Mouse (Mus musculus) stomach, embryonic 16.5 days (tissue): ENCODE results near the gene Pfdn6. TPM values are rescaled to one million over a fixed set of nuclear protein-coding genes. Genes with fewer than 3 reads are reported as not detected.

ENCODE experiments used
- ATAC-seq: fragments of 200-750 bp; cut with Nextera tagmentation; 2 replicates; pipeline ENCODE4 v1.8.0; 2017; ENCODE audit warnings: moderate number of reproducible peaks, moderate TSS enrichment; ENCODE audit not compliant: insufficient read depth, low FRiP score
- H3K27ac ChIP-seq: fragments of 300-500 bp; sonication (generic); 2 replicates; pipeline ENCODE4 v1.5.1; 2014; ENCODE audit warnings: low read length
- H3K27me3 ChIP-seq: fragments of 300-500 bp; sonication (generic); 2 replicates; pipeline ENCODE4 v1.6.1; 2014; ENCODE audit warnings: low read length, control low read depth, mixed read lengths; ENCODE audit not compliant: control insufficient read depth, insufficient read depth
- H3K36me3 ChIP-seq: fragments of 300-500 bp; sonication (generic); 2 replicates; pipeline ENCODE4 v1.6.1; 2014; ENCODE audit warnings: low read length; ENCODE audit not compliant: control insufficient read depth, insufficient read depth
- H3K4me1 ChIP-seq: fragments of 300-500 bp; sonication (generic); 2 replicates; pipeline ENCODE4 v1.6.1; 2014; ENCODE audit warnings: low read length, control low read depth, mixed read lengths; ENCODE audit not compliant: control insufficient read depth, insufficient read depth
- H3K4me2 ChIP-seq: fragments of 300-500 bp; sonication (generic); 2 replicates; pipeline ENCODE4 v1.6.1; 2014; ENCODE audit warnings: low read depth, low read length, mixed read lengths
- H3K4me3 ChIP-seq: fragments of 300-500 bp; sonication (generic); replicated peaks from 2 replicates; pipeline ENCODE4 v1.5.1; 2014; ENCODE audit warnings: mild to moderate bottlenecking, low read length
- H3K9ac ChIP-seq: fragments of 300-500 bp; sonication (generic); 2 replicates; pipeline ENCODE4 v1.6.1; 2014; ENCODE audit warnings: low read length
- H3K9me3 ChIP-seq: fragments of 300-500 bp; sonication (generic); replicated peaks from 2 replicates; pipeline ENCODE4 v1.6.1; 2016; ENCODE audit warnings: low read length, control low read depth; ENCODE audit not compliant: control insufficient read depth
- WGBS: fragments of 180-500 bp; shearing (Covaris S2); extraction: QIAGEN DNeasy Blood & Tissue Kit; methylation state at CpG from one replicate; pipeline ENCODE4 v1.1.7; 2014; 5-methylcytosine and 5-hydroxymethylcytosine counted together
- polyA plus RNA-seq: library from polyadenylated mRNA; unstranded; fragments of >200 nt; fragmentation: Nextera tagmentation; extraction: Ambion mirVana; gene quantifications from 2 replicates; pipeline ENCODE4 v1.2.1, GENCODE M21; 2015

Gene Pfdn6
- polyA plus RNA-seq, 1 experiment from 2014 or later = 147 TPM

GRCm38 (mm10) chr17:33972691-33973090 is 32.5 kb upstream of the Pfdn6 start:
- Histone ChIP-seq H3K36me3 (no peaks in the 10 kb centered on the region), H3K27ac (no peak overlapping the region), H3K4me1 (no peaks in the 10 kb centered on the region), H3K4me3 (no peak overlapping the region), H3K27me3 (peaks cover 7% of the 10 kb centered on the region; the same call in 1 of the 2 replicates), H3K9me3 (no peaks in the 10 kb centered on the region), H3K9ac (no peak overlapping the region), H3K4me2 (no peak overlapping the region)
- ATAC-seq = no peak
- WGBS = 0% methylated on average over 1 of the region's 1 CpGs

DNA sequence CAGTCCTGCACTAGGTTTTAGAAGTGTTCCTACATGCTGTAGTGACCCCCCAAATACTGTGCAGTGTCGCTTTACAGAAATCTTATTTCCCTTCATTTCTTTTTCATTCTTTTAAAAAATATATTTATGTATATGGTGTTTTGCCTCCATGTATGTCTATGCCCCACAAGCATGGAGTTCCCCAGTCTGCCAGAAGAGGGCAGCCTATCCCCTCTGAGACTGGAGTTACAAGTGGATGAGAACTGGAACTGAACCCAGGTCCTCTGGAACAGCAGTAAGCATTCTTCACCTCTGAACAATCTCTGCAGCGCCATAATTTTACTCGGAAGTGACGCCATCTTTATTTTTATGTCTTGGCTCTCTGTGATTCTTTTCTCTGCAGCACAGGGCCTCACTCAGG is 29.3 kb upstream of the Pfdn6 start:
- no peaks in the 10 kb centered on the region for H3K9me3 ChIP-seq
- 71% methylated on average over 4 of the region's 4 CpGs for WGBS
- H3K9ac ChIP-seq = no peak overlapping the region
- no peak for ATAC-seq
- no peak overlapping the region for H3K4me3 ChIP-seq
- H3K4me1 ChIP-seq = no peaks in the 10 kb centered on the region
- H3K4me2 ChIP-seq = no peak overlapping the region
- H3K36me3 ChIP-seq = no peaks in the 10 kb centered on the region
- H3K27ac ChIP-seq = no peak overlapping the region
- no peaks in the 10 kb centered on the region for H3K27me3 ChIP-seq

DNA sequence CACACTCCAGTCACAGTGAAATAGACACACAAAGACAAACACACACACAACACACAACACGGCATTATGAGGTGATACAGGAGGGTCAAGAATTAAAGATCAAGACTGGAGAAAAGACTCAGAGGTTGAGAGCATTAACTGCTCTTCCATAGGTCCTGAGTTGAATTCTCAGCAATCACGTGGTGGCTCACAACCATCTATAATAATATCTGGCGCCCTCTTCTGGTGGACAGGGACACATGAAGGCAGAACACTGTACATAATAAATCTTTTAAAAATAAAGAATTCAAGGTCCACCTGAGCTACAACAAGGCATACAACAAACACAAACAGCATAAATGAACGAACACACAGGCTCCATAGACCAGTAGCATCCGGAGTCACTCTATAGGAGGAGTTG is 28.8 kb upstream of the Pfdn6 start:
- no peaks in the 10 kb centered on the region for H3K27me3 ChIP-seq
- H3K4me1 ChIP-seq = no peaks in the 10 kb centered on the region
- no peaks in the 10 kb centered on the region for H3K9me3 ChIP-seq
- H3K36me3 ChIP-seq = no peaks in the 10 kb centered on the region
- H3K4me2 ChIP-seq = no peak overlapping the region
- H3K4me3 ChIP-seq = no peak overlapping the region
- WGBS = 32% methylated on average over 5 of the region's 5 CpGs
- ATAC-seq = no peak
- no peak overlapping the region for H3K9ac ChIP-seq
- no peak overlapping the region for H3K27ac ChIP-seq

DNA sequence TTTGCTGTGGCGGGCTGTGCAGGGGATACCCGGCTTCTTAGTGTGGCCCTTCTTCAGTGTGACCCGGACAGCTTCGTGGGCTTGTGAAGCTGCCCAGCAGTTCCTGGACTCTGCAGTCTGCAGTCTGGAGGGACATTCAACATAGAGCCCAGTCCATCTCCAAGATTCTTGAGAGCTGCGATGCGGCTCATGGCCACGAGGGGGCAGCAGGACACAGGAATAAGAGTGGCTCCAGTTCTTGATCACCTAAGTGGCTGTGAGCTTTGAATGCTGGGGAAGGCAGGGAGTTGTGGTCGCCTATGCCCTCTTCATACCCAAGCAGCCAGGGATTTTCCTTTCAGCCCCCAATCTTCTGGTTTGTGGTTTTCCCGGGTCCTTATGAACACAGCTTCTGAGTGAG is 28.3 kb upstream of the Pfdn6 start:
- peak; percentile 54; the same call in 1 of the 2 replicates for ATAC-seq
- Histone ChIP-seq H3K4me1 (no peaks in the 10 kb centered on the region), H3K4me3 (no peak overlapping the region), H3K9me3 (no peaks in the 10 kb centered on the region), H3K4me2 (no peak overlapping the region), H3K36me3 (no peaks in the 10 kb centered on the region), H3K27me3 (no peaks in the 10 kb centered on the region), H3K9ac (no peak overlapping the region), H3K27ac (no peak overlapping the region)
- 4% methylated on average over 9 of the region's 9 CpGs for WGBS

DNA sequence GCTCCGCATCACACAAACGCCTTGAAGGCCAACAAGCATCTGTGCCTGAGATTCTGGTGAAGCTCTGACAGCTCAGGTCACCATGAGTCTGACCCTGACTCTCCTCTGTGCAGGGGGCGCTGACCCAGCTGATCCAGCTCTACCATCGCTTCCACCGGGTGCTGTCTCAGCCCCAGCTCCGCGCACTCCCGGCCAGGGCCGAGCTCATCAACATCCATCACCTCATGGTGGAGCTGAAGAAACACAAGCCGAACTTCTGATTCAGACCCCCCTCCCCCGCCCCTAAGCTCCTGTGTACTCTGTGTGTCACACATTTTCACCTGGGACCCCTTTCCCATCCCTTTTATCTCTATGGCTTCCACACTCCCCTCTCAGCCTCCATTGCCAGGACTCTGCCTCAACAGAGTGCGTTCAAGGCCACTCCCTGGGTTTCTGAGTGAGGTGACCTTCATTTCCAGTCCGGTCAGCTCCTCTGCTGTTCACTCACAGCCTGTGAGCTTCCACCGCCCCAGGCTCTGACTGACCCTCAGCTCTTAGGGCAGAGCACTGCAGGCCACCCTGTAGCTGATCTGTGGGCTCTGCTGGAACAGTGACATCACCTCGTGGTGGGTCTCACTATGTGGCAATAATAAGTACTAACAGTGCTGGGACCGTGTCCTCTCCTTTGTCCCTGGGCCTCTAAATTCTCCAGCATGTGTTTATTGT is 25.9 kb upstream of the Pfdn6 start:
- H3K4me3 ChIP-seq = no peak overlapping the region
- H3K4me1 ChIP-seq = no peaks in the 10 kb centered on the region
- no peaks in the 10 kb centered on the region for H3K9me3 ChIP-seq
- ATAC-seq = no peak
- no peaks in the 10 kb centered on the region for H3K27me3 ChIP-seq
- H3K4me2 ChIP-seq = no peak overlapping the region
- no peak overlapping the region for H3K9ac ChIP-seq
- 0 out of 2 replicates have a peak, but pooled peaks cover 3% of the 10 kb centered on the region for H3K36me3 ChIP-seq
- 80% methylated on average over 16 of the region's 16 CpGs for WGBS
- H3K27ac ChIP-seq = no peak overlapping the region

- H3K4me2 ChIP-seq = no peak overlapping the region
- no peak overlapping the region for H3K9ac ChIP-seq
- H3K4me3 ChIP-seq = no peak overlapping the region
- no peaks in the 10 kb centered on the region for H3K9me3 ChIP-seq
- 0 out of 2 replicates have a peak, but pooled peaks cover 3% of the 10 kb centered on the region for H3K36me3 ChIP-seq
- H3K27ac ChIP-seq = no peak overlapping the region
- no peaks in the 10 kb centered on the region for H3K27me3 ChIP-seq
- WGBS = 93% methylated on average over 17 of the region's 17 CpGs
- no peak for ATAC-seq
- H3K4me1 ChIP-seq = no peaks in the 10 kb centered on the region
Measured at GRCm38 (mm10) chr17:33965082-33965845, 25.1 kb upstream of the Pfdn6 start.

GRCm38 (mm10) chr17:33962876-33963275 is 22.7 kb upstream of the Pfdn6 start:
- H3K9ac ChIP-seq = no peak overlapping the region
- 0 out of 2 replicates have a peak, but pooled peaks cover 15% of the 10 kb centered on the region for H3K36me3 ChIP-seq
- H3K27ac ChIP-seq = no peak overlapping the region
- H3K4me3 ChIP-seq = no peak overlapping the region
- no peak for ATAC-seq
- H3K4me2 ChIP-seq = no peak overlapping the region
- no peaks in the 10 kb centered on the region for H3K4me1 ChIP-seq
- H3K27me3 ChIP-seq = no peaks in the 10 kb centered on the region
- no peaks in the 10 kb centered on the region for H3K9me3 ChIP-seq
- WGBS = 89% methylated on average over 7 of the region's 7 CpGs

GRCm38 (mm10) chr17:33959948-33960347 is 19.8 kb upstream of the Pfdn6 start:
- H3K4me1 ChIP-seq = peaks cover 5% of the 10 kb centered on the region
- H3K9me3 ChIP-seq = no peaks in the 10 kb centered on the region
- ATAC-seq = no peak
- H3K9ac ChIP-seq = no peak overlapping the region
- no peaks in the 10 kb centered on the region for H3K27me3 ChIP-seq
- no peak overlapping the region for H3K27ac ChIP-seq
- H3K36me3 ChIP-seq = 0 out of 2 replicates have a peak, but pooled peaks cover 15% of the 10 kb centered on the region
- H3K4me2 ChIP-seq = no peak overlapping the region
- WGBS = 92% methylated on average over 15 of the region's 15 CpGs
- H3K4me3 ChIP-seq = no peak overlapping the region

DNA sequence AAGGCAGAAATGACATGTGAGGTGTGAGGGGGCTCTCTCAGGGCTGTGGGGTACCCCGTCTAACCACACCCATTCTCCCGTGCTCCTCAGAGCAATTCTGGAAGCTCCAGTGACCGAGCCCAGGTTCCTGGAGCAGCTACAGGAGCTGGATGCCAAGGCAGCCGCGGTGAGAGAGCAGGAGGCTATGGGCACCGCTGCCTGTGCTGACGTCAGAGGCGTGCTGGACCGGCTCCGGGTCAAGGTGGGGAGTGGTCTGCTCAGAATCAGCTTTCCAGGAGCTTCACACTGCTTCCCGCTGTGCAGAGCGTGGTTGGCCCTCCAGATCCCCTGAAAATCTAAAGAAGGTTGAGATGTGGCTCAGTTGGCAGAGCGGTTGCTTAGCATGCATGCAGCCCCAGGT is 19.0 kb upstream of the Pfdn6 start:
- no peak overlapping the region for H3K9ac ChIP-seq
- H3K9me3 ChIP-seq = no peaks in the 10 kb centered on the region
- no peaks in the 10 kb centered on the region for H3K27me3 ChIP-seq
- 0 out of 2 replicates have a peak, but pooled peaks cover 15% of the 10 kb centered on the region for H3K36me3 ChIP-seq
- no peak overlapping the region for H3K4me2 ChIP-seq
- H3K4me3 ChIP-seq = no peak overlapping the region
- peaks cover 10% of the 10 kb centered on the region for H3K4me1 ChIP-seq
- H3K27ac ChIP-seq = no peak overlapping the region
- WGBS = 96% methylated on average over 13 of the region's 13 CpGs
- ATAC-seq = no peak
